Mouse (Mus musculus) lung, adult 2 months (tissue): ENCODE measurements around the gene S100a10.

Source experiments
- CTCF ChIP-seq: fragments of 200-500 bp; IDR thresholded peaks from 2 replicates; pipeline ENCODE4 v1.5.1; 2011; ENCODE audit warnings: mild to moderate bottlenecking, low read length, control low read depth; ENCODE audit not compliant: insufficient read depth
- POLR2A ChIP-seq: fragments of 200-500 bp; IDR thresholded peaks from 2 replicates; pipeline ENCODE4 v1.6.1; 2011; ENCODE audit warnings: low read depth, mild to moderate bottlenecking, control low read depth, low read length, borderline replicate concordance; ENCODE audit errors: extremely low read depth

- no peak for TF ChIP-seq CTCF
- no peak for TF ChIP-seq POLR2A
Observed at GRCm38 (mm10) chr3:93549986-93550385, 4.9 kb upstream of the S100a10 start.
